Mouse (Mus musculus) gastrocnemius, postnatal 4 days (tissue): ENCODE measurements around the gene Lrrc7. TPM values are rescaled to one million over a fixed set of nuclear protein-coding genes. Genes with fewer than 3 reads are reported as not detected.
"Not testable (repeated sequence)": the region's sequence is repeated elsewhere in the genome, so short reads cannot be mapped to it uniquely, and the experiment has no call there.

Source experiments
- DNase-seq, 2 experiments: peaks; one replicate each; pipeline ENCODE4 v3.0.0; 2021 to 2022; ENCODE audit warnings: low spot score in 2 of 2, mixed read lengths in 2 of 2
- total RNA-seq, 2 experiments: library from RNA; stranded (reverse); gene quantifications; 2 replicates each; pipeline ENCODE4 v1.2.3; 2021

Gene Lrrc7
- total RNA-seq, 2 experiments from 2014 or later, result 0.05 to 0.10 TPM

DNA sequence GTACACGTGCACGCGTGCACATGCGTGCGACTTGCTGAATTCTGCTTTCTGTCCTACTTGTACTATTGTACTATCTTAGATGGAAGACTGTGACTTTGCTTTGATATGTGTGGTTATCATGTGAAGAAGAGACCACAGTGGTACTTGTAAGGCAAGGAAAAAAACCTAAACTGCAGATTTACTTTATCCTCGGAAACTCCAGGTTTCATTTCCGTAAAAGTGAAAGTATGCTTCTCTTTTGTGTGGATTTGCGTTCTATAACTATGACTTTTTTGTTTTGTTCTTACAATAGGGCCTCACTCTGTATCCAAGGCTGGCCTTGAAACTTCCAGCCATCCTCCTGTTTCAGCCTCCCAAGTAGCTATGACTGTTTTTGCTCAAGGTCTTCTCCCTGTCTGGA lies 392.8 kb downstream of the Lrrc7 start:
- DNase-seq, result no peak

GRCm38 (mm10) chr3:158168454-158168853 lies 393.6 kb downstream of the Lrrc7 start:
- DNase-seq, result no peak

- DNase-seq, result no peak
Measured at GRCm38 (mm10) chr3:158165004-158165403, 397.0 kb downstream of the Lrrc7 start.

DNA sequence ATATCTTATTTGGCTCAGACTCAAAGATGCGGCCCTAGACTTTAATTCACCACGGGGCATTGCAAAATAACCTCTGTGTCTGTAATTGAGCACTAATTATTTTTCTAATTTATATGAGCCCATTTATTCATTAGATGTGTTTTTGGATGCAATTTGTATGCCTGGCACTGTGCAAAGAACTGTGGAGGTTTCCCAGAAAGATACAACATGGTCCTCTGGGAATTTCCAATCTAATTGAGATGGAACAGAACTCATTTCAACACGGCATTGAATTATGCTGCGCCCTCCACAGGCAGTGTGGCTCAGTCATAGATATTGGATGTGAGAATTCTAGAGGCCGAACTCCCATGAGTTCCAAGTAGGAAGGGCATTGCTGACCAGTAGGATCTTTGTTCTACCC lies 397.6 kb downstream of the Lrrc7 start:
- DNase-seq, result no peak

DNA sequence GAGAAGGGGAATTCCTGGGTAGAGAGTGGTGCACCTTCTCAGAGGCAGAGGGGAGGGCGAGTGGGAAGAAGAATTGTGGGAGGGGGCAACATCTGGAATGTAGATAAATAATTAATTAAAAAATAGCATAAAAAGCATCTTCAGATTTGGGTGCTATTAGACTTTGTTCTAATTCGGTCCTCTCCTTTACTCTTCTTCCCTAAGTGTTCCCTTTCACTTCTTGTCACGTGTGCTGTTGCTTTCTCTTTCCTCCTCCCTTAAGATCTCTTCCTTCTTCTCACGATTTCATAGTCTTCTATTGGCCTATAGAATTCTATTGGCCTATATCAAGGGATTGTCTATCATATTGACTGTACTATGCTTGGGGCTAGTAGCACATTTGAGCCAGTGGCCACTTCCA lies 398.9 kb downstream of the Lrrc7 start:
- no peak for DNase-seq

DNA sequence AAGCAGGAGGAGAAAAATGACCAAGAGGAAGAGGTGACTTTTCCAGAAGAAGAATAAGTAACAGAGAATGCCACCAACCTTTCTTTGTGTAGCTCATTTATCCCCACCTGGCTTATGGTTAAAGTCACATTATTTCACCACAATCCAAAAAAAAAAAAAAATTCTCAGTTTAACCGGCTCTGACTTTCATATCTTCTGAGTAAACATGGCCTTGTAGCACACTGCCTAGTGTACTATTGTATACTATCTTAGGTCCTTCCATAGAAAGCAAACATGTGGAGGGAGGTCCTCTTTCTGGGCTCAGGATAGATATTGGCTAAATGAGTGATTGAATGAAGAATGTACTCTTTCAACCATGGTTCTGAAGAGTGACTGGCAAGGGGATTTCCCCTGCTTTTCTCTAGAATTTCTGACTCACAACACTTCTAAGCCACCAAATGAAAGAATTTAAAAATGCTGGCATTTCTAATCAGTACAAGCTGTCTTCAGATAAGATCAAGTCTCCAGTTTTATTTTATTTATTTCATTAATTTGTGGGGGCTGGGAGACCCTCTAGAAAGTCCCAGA lies 400.0 kb downstream of the Lrrc7 start:
- DNase-seq, result no peak

- DNase-seq, result no peak
Measured at GRCm38 (mm10) chr3:158155515-158156286, 406.3 kb downstream of the Lrrc7 start.

- DNase-seq, result no peak
Measured at GRCm38 (mm10) chr3:158154134-158154533, 407.9 kb downstream of the Lrrc7 start.

GRCm38 (mm10) chr3:158148998-158149397 lies 413.0 kb downstream of the Lrrc7 start:
- no peak for DNase-seq

- DNase-seq, result no peak
Measured at GRCm38 (mm10) chr3:158140629-158141028, 421.4 kb downstream of the Lrrc7 start.

DNA sequence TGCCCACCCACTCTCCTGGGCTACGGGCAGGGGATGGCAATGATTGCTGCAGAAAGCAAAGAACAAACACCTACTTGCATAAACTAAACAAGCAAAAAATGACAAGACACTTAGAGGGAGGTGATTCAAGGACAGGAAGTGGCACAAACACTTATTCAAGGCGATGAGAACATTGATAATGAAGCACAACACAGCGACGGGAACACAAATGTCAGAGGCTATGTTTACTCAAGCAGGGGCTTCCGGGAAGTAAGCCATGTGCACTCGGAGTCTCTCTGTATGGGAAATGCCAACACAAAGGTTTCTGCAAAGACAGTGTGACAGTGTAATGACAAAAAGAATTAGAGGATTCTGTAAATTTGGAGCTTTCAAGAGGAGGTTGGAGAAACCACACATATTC lies 424.2 kb downstream of the Lrrc7 start:
- no peak for DNase-seq

DNA sequence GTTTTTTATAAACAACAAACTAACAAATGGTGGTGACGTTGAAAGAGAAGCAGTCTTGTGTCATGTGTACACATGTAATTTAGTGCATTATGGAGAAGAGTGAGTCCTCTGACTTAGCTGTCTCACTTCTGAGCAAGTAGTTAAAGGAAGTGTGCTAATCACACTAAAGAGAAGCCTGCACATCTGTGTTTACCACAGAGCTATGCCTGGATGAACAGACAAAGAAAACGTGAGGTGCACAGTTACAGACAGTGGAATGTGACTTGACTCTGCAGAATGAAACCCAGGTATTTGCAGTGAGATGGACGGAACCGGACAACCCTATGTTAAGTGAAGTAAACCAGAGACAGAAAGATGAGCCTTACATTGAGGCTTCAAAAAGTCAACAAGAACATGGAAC lies 430.3 kb downstream of the Lrrc7 start:
- no peak for DNase-seq

DNA sequence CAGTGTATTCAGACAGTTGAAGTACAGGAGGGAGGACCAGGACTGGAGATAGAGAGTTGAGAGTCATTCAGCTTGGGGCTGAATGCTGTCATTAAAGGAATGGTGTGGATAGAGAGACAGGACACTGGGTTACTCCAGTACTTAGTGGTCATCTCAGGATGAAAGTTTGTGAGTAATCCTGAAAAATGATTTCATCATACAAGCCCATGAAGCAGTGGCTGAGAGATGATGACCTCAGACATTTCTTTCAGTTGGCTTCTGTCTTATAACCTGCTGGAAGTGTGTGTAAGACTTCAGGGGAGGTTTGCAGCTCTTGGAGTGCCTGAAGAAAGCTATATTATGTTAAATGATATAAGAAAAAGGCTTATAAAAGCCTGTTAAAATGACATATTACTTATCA lies 430.8 kb downstream of the Lrrc7 start:
- DNase-seq, result no peak

- DNase-seq, result no peak
Measured at GRCm38 (mm10) chr3:158122899-158123298, 439.1 kb downstream of the Lrrc7 start.

DNA sequence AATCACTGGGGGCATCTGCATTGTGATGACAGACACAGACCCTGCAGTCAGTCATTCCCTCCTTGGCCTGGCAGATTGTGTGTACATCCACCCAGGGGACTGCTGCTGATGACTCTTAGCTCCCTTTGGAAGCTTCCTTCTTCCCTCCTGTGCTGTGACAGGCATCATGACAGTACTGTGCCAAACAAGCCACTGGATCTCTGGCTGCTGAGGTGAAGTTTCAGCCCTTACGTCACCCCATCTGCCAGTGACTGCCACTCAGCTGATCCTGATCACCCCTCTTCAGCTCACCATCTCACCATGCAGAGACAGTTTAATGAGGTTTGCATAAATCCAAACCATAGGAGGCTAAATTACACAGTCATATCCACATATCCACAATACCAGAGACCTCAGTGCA lies 456.8 kb downstream of the Lrrc7 start:
- no peak for DNase-seq

- DNase-seq, result no peak
Measured at GRCm38 (mm10) chr3:158103467-158103866, 458.6 kb downstream of the Lrrc7 start.

GRCm38 (mm10) chr3:158102530-158102929 lies 459.5 kb downstream of the Lrrc7 start:
- DNase-seq, result not testable (repeated sequence)

DNA sequence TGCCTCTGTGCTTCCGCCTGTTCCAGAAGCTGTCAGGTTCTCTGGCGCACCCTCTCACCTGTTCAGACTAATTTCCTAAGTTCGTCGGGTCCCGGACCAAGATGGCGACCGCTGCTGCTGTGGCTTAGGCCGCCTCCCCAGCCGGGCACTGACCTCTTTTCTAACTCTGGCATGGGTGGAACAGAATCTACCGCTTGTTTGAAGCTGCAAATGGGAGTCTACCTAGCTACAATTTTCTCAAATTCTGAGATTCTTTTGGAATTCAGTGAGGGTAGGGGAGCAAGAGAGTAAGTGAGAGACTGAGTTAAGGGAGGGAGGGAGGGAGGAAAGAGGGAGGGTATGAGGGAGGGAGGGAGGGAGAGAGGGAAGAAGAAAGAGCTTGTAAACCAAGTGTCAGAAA lies 460.0 kb downstream of the Lrrc7 start:
- DNase-seq, result not testable (repeated sequence)

DNA sequence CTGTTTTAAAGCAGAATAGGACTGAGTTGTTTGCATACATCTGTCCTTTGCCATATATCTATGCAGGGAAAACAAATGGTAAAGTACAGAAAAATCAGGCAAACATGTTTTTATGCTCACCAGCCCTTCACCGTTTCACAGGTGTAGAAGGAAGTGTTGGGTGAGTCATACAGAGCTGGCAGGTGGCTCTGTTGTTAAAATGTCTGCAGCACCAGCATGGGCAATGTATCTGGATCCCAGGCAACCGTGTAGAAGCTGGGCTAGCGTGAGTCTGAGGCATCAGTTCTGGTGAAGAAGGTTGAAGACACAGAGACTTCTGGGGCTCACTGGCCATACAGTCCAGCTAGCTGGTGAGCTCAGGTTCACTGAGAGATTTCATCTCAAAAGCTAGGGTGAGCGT lies 468.1 kb downstream of the Lrrc7 start:
- no peak for DNase-seq

GRCm38 (mm10) chr3:158091601-158092000 lies 470.4 kb downstream of the Lrrc7 start:
- no peak for DNase-seq

GRCm38 (mm10) chr3:158077828-158078227 lies 484.2 kb downstream of the Lrrc7 start:
- DNase-seq, result no peak

GRCm38 (mm10) chr3:158077380-158077772 lies 484.6 kb downstream of the Lrrc7 start:
- no peak for DNase-seq
